Mouse (Mus musculus) MEL (cell line): ENCODE results near the gene Igll1. TPM values are rescaled to one million over a fixed set of nuclear protein-coding genes. Genes with fewer than 3 reads are reported as not detected.

Experiments
- DNase-seq: peaks from one replicate; pipeline ENCODE4 v3.0.0; 2011; ENCODE audit warnings: low read depth, low spot score
- H3K27ac ChIP-seq: 2 replicates; pipeline ENCODE4 v1.5.1; 2012; ENCODE audit warnings: low read depth, mild to moderate bottlenecking, control low read depth, low read length, moderate library complexity; ENCODE audit not compliant: control insufficient read depth
- H3K27me3 ChIP-seq, 2 experiments: fragments of 150-350 bp in 1 of 2; sonication (generic) in 1 of 2; 2 replicates each; pipeline ENCODE4 v1.6.1; 2012; ENCODE audit warnings: low read length in 2 of 2, mild to moderate bottlenecking in 2 of 2, improper control_type of control experiment in 1 of 2, moderate library complexity in 1 of 2; ENCODE audit not compliant: insufficient read depth in 2 of 2, control insufficient read depth in 1 of 2
- H3K36me3 ChIP-seq, 2 experiments: 2 replicates each; pipeline ENCODE4 v1.6.1; 2012 to 2014; ENCODE audit warnings: low read length in 2 of 2, improper control_type of control experiment in 1 of 2, inconsistent platforms in 1 of 2, mild to moderate bottlenecking in 1 of 2; ENCODE audit not compliant: insufficient read depth in 2 of 2, control insufficient read depth in 1 of 2
- H3K4me1 ChIP-seq, 2 experiments: fragments of 150-350 bp in 1 of 2; sonication (generic) in 1 of 2; 2 replicates each; pipeline ENCODE4 v1.6.1; 2012; ENCODE audit warnings: low read length in 2 of 2, improper control_type of control experiment in 1 of 2, mild to moderate bottlenecking in 1 of 2; ENCODE audit not compliant: insufficient read depth in 2 of 2, control insufficient read depth in 1 of 2
- H3K4me3 ChIP-seq, 2 experiments: fragments of 150-350 bp in 1 of 2; sonication (generic) in 1 of 2; 2 replicates each; pipeline ENCODE4 v1.5.1; 2012; ENCODE audit warnings: low read depth in 2 of 2, low read length in 2 of 2, mild to moderate bottlenecking in 2 of 2, moderate library complexity in 2 of 2, control low read depth in 1 of 2, improper control_type of control experiment in 1 of 2; ENCODE audit not compliant: control insufficient read depth in 1 of 2, insufficient read depth in 1 of 2
- H3K79me2 ChIP-seq: 2 replicates; pipeline ENCODE4 v1.6.1; 2012; ENCODE audit warnings: mild to moderate bottlenecking, low read length, moderate library complexity; ENCODE audit not compliant: control insufficient read depth, poor library complexity, insufficient read depth
- H3K9ac ChIP-seq: 2 replicates; pipeline ENCODE4 v1.6.1; 2012; ENCODE audit warnings: low read depth, mild to moderate bottlenecking, control low read depth, low read length, moderate library complexity; ENCODE audit not compliant: control insufficient read depth, poor library complexity, severe bottlenecking
- H3K9me3 ChIP-seq: fragments of 150-350 bp; sonication (generic); replicated peaks from 2 replicates; pipeline ENCODE4 v1.6.1; 2012; ENCODE audit warnings: mild to moderate bottlenecking, low read length, improper control_type of control experiment, moderate library complexity; ENCODE audit not compliant: insufficient read depth
- CHD1 ChIP-seq: IDR thresholded peaks from 2 replicates; pipeline ENCODE4 v1.6.1; 2012; ENCODE audit warnings: low read depth, mild to moderate bottlenecking, inconsistent platforms, low read length, improper control_type of control experiment
- EP300 ChIP-seq, 2 experiments: IDR thresholded peaks; 2 replicates each; pipeline ENCODE4 v1.6.1; 2011; ENCODE audit warnings: improper control_type of control experiment in 2 of 2, low read length in 2 of 2, low read depth in 1 of 2, mild to moderate bottlenecking in 1 of 2
- GABPA ChIP-seq: IDR thresholded peaks from 2 replicates; pipeline ENCODE4 v1.6.1; 2012; ENCODE audit warnings: low read depth, mild to moderate bottlenecking, inconsistent platforms, low read length, improper control_type of control experiment, moderate library complexity
- HCFC1 ChIP-seq: IDR thresholded peaks from 2 replicates; pipeline ENCODE4 v1.6.1; 2012; ENCODE audit warnings: low read depth, mild to moderate bottlenecking, inconsistent platforms, low read length, improper control_type of control experiment, moderate library complexity
- MAX ChIP-seq: IDR thresholded peaks from 2 replicates; pipeline ENCODE4 v1.6.1; 2011; ENCODE audit warnings: low read length, improper control_type of control experiment
- MEF2A ChIP-seq: IDR thresholded peaks from 2 replicates; pipeline ENCODE4 v1.6.1; 2014; ENCODE audit warnings: low read depth, mild to moderate bottlenecking, inconsistent platforms, low read length, improper control_type of control experiment; ENCODE audit not compliant: poor library complexity, insufficient replicate concordance, severe bottlenecking; ENCODE audit errors: extremely low read depth
- MXI1 ChIP-seq: IDR thresholded peaks from 2 replicates; pipeline ENCODE4 v1.6.1; 2011; ENCODE audit warnings: mild to moderate bottlenecking, low read depth, low read length, improper control_type of control experiment
- MYC ChIP-seq: IDR thresholded peaks from 2 replicates; pipeline ENCODE4 v1.6.1; 2011; ENCODE audit warnings: low read depth, mild to moderate bottlenecking, low read length, improper control_type of control experiment, moderate library complexity
- NELFE ChIP-seq: IDR thresholded peaks from 2 replicates; pipeline ENCODE4 v1.6.1; 2011; ENCODE audit warnings: low read depth, low read length, improper control_type of control experiment
- NRF1 ChIP-seq: IDR thresholded peaks from 2 replicates; pipeline ENCODE4 v1.6.1; 2014; ENCODE audit warnings: low read depth, mild to moderate bottlenecking, inconsistent platforms, low read length, improper control_type of control experiment, moderate library complexity; ENCODE audit not compliant: poor library complexity, insufficient read depth, severe bottlenecking
- RCOR1 ChIP-seq: IDR thresholded peaks from 2 replicates; pipeline ENCODE4 v1.6.1; 2012; ENCODE audit warnings: low read depth, mild to moderate bottlenecking, inconsistent platforms, low read length, improper control_type of control experiment
- SMC3 ChIP-seq: IDR thresholded peaks from 2 replicates; pipeline ENCODE4 v1.6.1; 2011; ENCODE audit warnings: low read depth, low read length, improper control_type of control experiment
- TAL1 ChIP-seq: IDR thresholded peaks from 2 replicates; pipeline ENCODE4 v1.6.1; 2012; ENCODE audit warnings: mild to moderate bottlenecking, inconsistent platforms, low read length, moderate library complexity, mixed read lengths
- USF2 ChIP-seq, 2 experiments: IDR thresholded peaks; 2 replicates each; pipeline ENCODE4 v1.6.1; 2011 to 2012; ENCODE audit warnings: improper control_type of control experiment in 2 of 2, low read length in 2 of 2, borderline replicate concordance in 1 of 2, inconsistent platforms in 1 of 2, low read depth in 1 of 2, mild to moderate bottlenecking in 1 of 2; ENCODE audit not compliant: insufficient read depth in 1 of 2
- ZC3H11A ChIP-seq: IDR thresholded peaks from 2 replicates; pipeline ENCODE4 v1.6.1; 2012; ENCODE audit warnings: low read depth, mild to moderate bottlenecking, inconsistent platforms, low read length, improper control_type of control experiment
- ZKSCAN1 ChIP-seq: IDR thresholded peaks from 2 replicates; pipeline ENCODE4 v1.6.1; 2012; ENCODE audit warnings: low read depth, mild to moderate bottlenecking, inconsistent platforms, low read length, improper control_type of control experiment, moderate library complexity
- ZNF384 ChIP-seq: IDR thresholded peaks from 2 replicates; pipeline ENCODE4 v1.6.1; 2012; ENCODE audit warnings: low read depth, mild to moderate bottlenecking, inconsistent platforms, low read length, improper control_type of control experiment
- polyA plus RNA-seq, 2 experiments: library from polyadenylated mRNA; stranded (reverse) in 1 of 2; unstranded in 1 of 2; fragments of >175 nt in 1 of 2; fragments of >200 nt in 1 of 2; gene quantifications; 2 replicates each; pipeline versions ENCODE4 v1.2.1 to v1.2.4; 2012; ENCODE audit warnings: low replicate concordance in 2 of 2, low read depth in 1 of 2; ENCODE audit not compliant: insufficient read length in 2 of 2, insufficient read depth in 1 of 2, missing spikeins in 1 of 2
- total RNA-seq: library from RNA; depleted of rRNA; stranded (reverse); fragments of 300-350 nt; gene quantifications from 2 replicates; pipeline ENCODE4 v1.2.3, GENCODE M21; 2012; rRNA removed

Gene Igll1
- total and polyA plus RNA-seq, 3 experiments = not detected

DNA sequence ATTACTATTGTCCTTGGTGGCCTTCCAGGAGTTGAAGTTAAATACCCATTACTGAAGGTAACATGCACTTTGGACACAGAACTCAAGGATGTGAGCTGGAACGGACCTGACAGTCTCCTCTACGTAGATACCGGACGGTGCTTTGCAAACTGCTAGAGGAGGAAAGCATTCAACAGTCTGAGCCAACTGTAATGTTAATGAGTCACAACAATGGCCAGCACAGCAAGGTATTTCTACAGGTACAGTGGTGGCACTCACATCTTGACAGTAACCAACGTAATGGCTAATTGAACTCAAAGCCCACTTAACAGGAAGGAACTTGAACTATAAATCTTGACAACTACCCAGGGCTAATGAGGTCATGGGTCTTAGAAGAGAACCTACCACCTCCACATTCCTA is 38.3 kb downstream of the Igll1 start:
- H3K27me3 ChIP-seq = no peaks in the 10 kb centered on the region
- H3K27ac ChIP-seq = no peak overlapping the region
- no peaks in the 10 kb centered on the region for H3K79me2 ChIP-seq
- TF ChIP-seq ZC3H11A (no peak), TAL1 (no peak), USF2 (IDR thresholded peaks at IDR 0.05; ENCODE audit: borderline replicate concordance in 1 of 2, insufficient read depth in 1 of 2, low read depth in 1 of 2, low read length in 2 of 2) (no peak), NRF1 (no peak), HCFC1 (no peak), MYC (no peak), MEF2A (no peak), RCOR1 (no peak), GABPA (no peak), ZKSCAN1 (no peak), MXI1 (no peak), EP300 (IDR thresholded peaks at IDR 0.05; ENCODE audit: low read depth in 1 of 2, low read length in 2 of 2) (no peak), MAX (no peak), NELFE (no peak), SMC3 (no peak), ZNF384 (no peak), CHD1 (no peak)
- TF ChIP-seq, all 39 proteins: peak for 0
- Histone ChIP-seq H3K9ac (no peak overlapping the region), H3K4me3 (no peak overlapping the region), H3K9me3 (no peaks in the 10 kb centered on the region), H3K4me1 (no peaks in the 10 kb centered on the region; a peak in 1 of 4 replicates), H3K36me3 (no peaks in the 10 kb centered on the region)
- DNase-seq = no peak

Other genes with a start within 250 kb of the Igll1 start
- not detected in 2 replicates for gene Olfr19, start 187.6 kb downstream of the Igll1 start, total RNA-seq
- gene Olfr19, start 187.6 kb downstream of the Igll1 start, polyA plus RNA-seq = not detected
- gene Spag6l, start 34.5 kb downstream of the Igll1 start, total RNA-seq = not detected in 2 replicates
- gene Spag6l, start 34.5 kb downstream of the Igll1 start, polyA plus RNA-seq = not detected
- 49.9 and 50.5 TPM in 2 replicates for gene Top3b, start 6.8 kb upstream of the Igll1 start, total RNA-seq
- gene Top3b, start 6.8 kb upstream of the Igll1 start, polyA plus RNA-seq = 10 to 100 TPM in 1 of 2 experiments, not detected in 1; 93.2 TPM
- gene Vpreb1, start 6.9 kb upstream of the Igll1 start, total RNA-seq = not detected in 2 replicates
- gene Vpreb1, start 6.9 kb upstream of the Igll1 start, polyA plus RNA-seq = under 1 TPM in 1 of 2 experiments, not detected in 1; 0.33 TPM
- 28.6 and 30.6 TPM in 2 replicates for gene Ppm1f, start 32.5 kb upstream of the Igll1 start, total RNA-seq
- gene Ppm1f, start 32.5 kb upstream of the Igll1 start, polyA plus RNA-seq = 10 to 100 TPM in 1 of 2 experiments, not detected in 1; 28.3 TPM
- gene Mapk1, start 119.4 kb upstream of the Igll1 start, total RNA-seq = 125 and 131 TPM in 2 replicates
- gene Mapk1, start 119.4 kb upstream of the Igll1 start, polyA plus RNA-seq = 100 to 1,000 TPM; 144 to 225 TPM
- gene Ypel1, start 205.7 kb upstream of the Igll1 start, total RNA-seq = 0.42 and 0.46 TPM in 2 replicates
- gene Ypel1, start 205.7 kb upstream of the Igll1 start, polyA plus RNA-seq = 1 to 10 TPM in 1 of 2 experiments, not detected in 1; 1.1 TPM
- 62.1 and 62.9 TPM in 2 replicates for gene Ppil2, start 247.3 kb upstream of the Igll1 start, total RNA-seq
- 10 to 100 TPM in 1 of 2 experiments, not detected in 1; 81.2 TPM for gene Ppil2, start 247.3 kb upstream of the Igll1 start, polyA plus RNA-seq